ENCODE assay signal across 8 mouse cellular contexts in the genomic region with DNA sequence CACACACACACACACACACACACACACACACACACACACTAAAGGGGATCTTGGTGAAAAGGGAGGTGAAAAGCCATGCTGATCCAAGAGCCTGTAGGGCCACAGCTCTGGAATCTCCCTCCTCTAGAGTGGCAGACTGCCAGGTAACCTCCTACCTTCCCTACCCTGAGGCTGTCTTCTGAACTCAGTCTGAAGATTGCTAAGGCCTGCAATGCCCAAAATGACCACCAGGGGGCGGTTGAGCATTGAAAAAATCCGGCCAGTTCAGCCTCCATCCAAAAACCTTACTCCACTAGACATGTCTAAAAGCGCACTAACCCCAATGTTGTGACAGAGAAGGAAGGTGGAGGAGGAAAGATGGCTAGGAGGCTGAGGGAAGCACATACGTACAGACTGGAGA. TPM values are rescaled to one million over a fixed set of nuclear protein-coding genes. Genes with fewer than 3 reads are reported as not detected.
DNase-seq lines count a peak whose midpoint lies in the region; ATAC-seq and TF ChIP-seq lines count a peak whose summit lies in the region.

No protein-coding gene starts in this region.

- H3K9ac ChIP-seq in heart, embryonic 13.5 days, result peak overlapping the region; percentile 85
- no peak overlapping the region for H3K9ac ChIP-seq in liver, embryonic 13.5 days
- H3K9ac ChIP-seq in neural tube, embryonic 11.5 days (ENCODE audit: low read length), result no peak overlapping the region
- H3K9ac ChIP-seq in stomach, embryonic 16.5 days (ENCODE audit: low read length), result peak overlapping the region; percentile 65; the same call in 1 of the 2 replicates

- H3K79me3 ChIP-seq in C2C12 (ENCODE audit: low read depth), result no peaks in the 10 kb centered on the region

- H3K4me1 ChIP-seq in heart, embryonic 13.5 days, result peaks cover 80% of the 10 kb centered on the region
- H3K4me1 ChIP-seq in liver, embryonic 13.5 days (replicated peaks), result peaks cover 88% of the 10 kb centered on the region
- H3K4me1 ChIP-seq in neural tube, embryonic 11.5 days (ENCODE audit: control insufficient read depth, insufficient read depth, low read length), result peaks cover 36% of the 10 kb centered on the region
- H3K4me1 ChIP-seq in stomach, embryonic 16.5 days (ENCODE audit: control insufficient read depth, insufficient read depth, low read length), result peaks cover 69% of the 10 kb centered on the region

- DNase-seq in brain, embryonic 14.5 days (ENCODE audit: low read depth), result peak; percentile 94
- peak; percentile 86 for DNase-seq in fibroblast of lung, adult 2 months (ENCODE audit: low read depth)
- DNase-seq in kidney, postnatal 14 days, result peak; percentile 95
- DNase-seq in liver, embryonic 13.5 days, result peak; percentile 81
- DNase-seq in neural tube, embryonic 11.5 days (ENCODE audit: low spot score), result peak; percentile 91

- no peak overlapping the region for H3K4me3 ChIP-seq in C2C12 (ENCODE audit: insufficient read depth, poor library complexity, severe bottlenecking)
- 0 out of 2 replicates have a peak overlapping the region, but pooled peaks have one; percentile 2 for H3K4me3 ChIP-seq in heart, embryonic 13.5 days
- H3K4me3 ChIP-seq in liver, embryonic 13.5 days (replicated peaks), result no peak overlapping the region
- H3K4me3 ChIP-seq in neural tube, embryonic 11.5 days (ENCODE audit: low read depth, low read length), result no peak overlapping the region
- H3K4me3 ChIP-seq in stomach, embryonic 16.5 days (replicated peaks; ENCODE audit: low read length), result no peak overlapping the region

- H3K79me2 ChIP-seq in C2C12 (ENCODE audit: control insufficient read depth, insufficient read depth), result no peaks in the 10 kb centered on the region

- peak overlapping the region; percentile 18 for H3K4me2 ChIP-seq in heart, embryonic 13.5 days
- H3K4me2 ChIP-seq in liver, embryonic 13.5 days, result no peak overlapping the region
- H3K4me2 ChIP-seq in neural tube, embryonic 11.5 days (ENCODE audit: low read depth), result no peak overlapping the region
- peak overlapping the region; percentile 80; the same call in 1 of the 2 replicates for H3K4me2 ChIP-seq in stomach, embryonic 16.5 days (ENCODE audit: low read depth, low read length)

- peak overlapping the region; percentile 62; the same call in 1 of the 2 replicates for H3K27ac ChIP-seq in heart, embryonic 13.5 days (replicated peaks)
- H3K27ac ChIP-seq in liver, embryonic 13.5 days, result peak overlapping the region; percentile 2; the same call in 1 of the 2 replicates
- H3K27ac ChIP-seq in neural tube, embryonic 11.5 days (ENCODE audit: low read depth, low read length), result peak overlapping the region; percentile 68; the same call in 1 of the 2 replicates
- peak overlapping the region; percentile 99 for H3K27ac ChIP-seq in stomach, embryonic 16.5 days (ENCODE audit: low read length)

- no peak overlapping the region for H3ac ChIP-seq in C2C12 (ENCODE audit: control insufficient read depth, insufficient read length, low read depth)

- no peaks in the 10 kb centered on the region for H3K27me3 ChIP-seq in C2C12 (ENCODE audit: control insufficient read depth, insufficient read depth, insufficient read length)
- H3K27me3 ChIP-seq in heart, embryonic 13.5 days (replicated peaks), result no peaks in the 10 kb centered on the region
- peaks cover 17% of the 10 kb centered on the region for H3K27me3 ChIP-seq in liver, embryonic 13.5 days
- H3K27me3 ChIP-seq in neural tube, embryonic 11.5 days (ENCODE audit: control insufficient read depth, insufficient read depth, low read length), result no peaks in the 10 kb centered on the region
- no peaks in the 10 kb centered on the region for H3K27me3 ChIP-seq in stomach, embryonic 16.5 days (ENCODE audit: control insufficient read depth, insufficient read depth, low read length)

- H3K36me3 ChIP-seq in C2C12 (ENCODE audit: control insufficient read depth, insufficient read depth), result no peaks in the 10 kb centered on the region
- H3K36me3 ChIP-seq in heart, embryonic 13.5 days, result no peaks in the 10 kb centered on the region
- H3K36me3 ChIP-seq in liver, embryonic 13.5 days, result no peaks in the 10 kb centered on the region
- no peaks in the 10 kb centered on the region for H3K36me3 ChIP-seq in neural tube, embryonic 11.5 days (ENCODE audit: control insufficient read depth, insufficient read depth, low read length)
- H3K36me3 ChIP-seq in stomach, embryonic 16.5 days (ENCODE audit: control insufficient read depth, insufficient read depth, low read length), result no peaks in the 10 kb centered on the region

- TF ChIP-seq POLR2A in brain, embryonic 14.5 days (IDR thresholded peaks at IDR 0.05; ENCODE audit: borderline replicate concordance, extremely low read depth, insufficient read depth, insufficient read length, poor library complexity, severe bottlenecking), result no peak

- under 1% methylated on average over 4 of the region's 4 CpGs for WGBS in heart, embryonic 13.5 days
- under 1% methylated on average over 4 of the region's 4 CpGs for WGBS in liver, embryonic 13.5 days (ENCODE audit: insufficient replicate concordance)
- under 1% methylated on average over 4 of the region's 4 CpGs for WGBS in neural tube, embryonic 11.5 days
- WGBS in stomach, embryonic 16.5 days, result 0% methylated on average over 4 of the region's 4 CpGs

- no peak for ATAC-seq in heart, embryonic 13.5 days (ENCODE audit: extremely low read depth, insufficient number of reproducible peaks, low FRiP score, low TSS enrichment)
- ATAC-seq in liver, embryonic 13.5 days (ENCODE audit: low read depth), result peak; percentile 8; the same call in 1 of the 2 replicates
- ATAC-seq in neural tube, embryonic 11.5 days (ENCODE audit: insufficient read depth, low FRiP score, low TSS enrichment), result no peak
- no peak for ATAC-seq in stomach, embryonic 16.5 days (ENCODE audit: insufficient read depth, low FRiP score)

- TF ChIP-seq CTCF in C2C12 (IDR thresholded peaks at IDR 0.05; ENCODE audit: control insufficient read depth, insufficient read depth, insufficient read length), result peak; percentile 62
- peak; percentile 98 for TF ChIP-seq CTCF in brain, embryonic 14.5 days (IDR thresholded peaks at IDR 0.05; ENCODE audit: borderline replicate concordance, extremely low read depth, insufficient read depth, insufficient read length)

- H3K9me3 ChIP-seq in heart, embryonic 13.5 days, result no peaks in the 10 kb centered on the region
- no peaks in the 10 kb centered on the region for H3K9me3 ChIP-seq in liver, embryonic 13.5 days (replicated peaks)
- H3K9me3 ChIP-seq in neural tube, embryonic 11.5 days (ENCODE audit: control insufficient read depth, low read length), result no peaks in the 10 kb centered on the region
- H3K9me3 ChIP-seq in stomach, embryonic 16.5 days (replicated peaks; ENCODE audit: control insufficient read depth, low read length), result no peaks in the 10 kb centered on the region

TF ChIP-seq in C2C12, 6 proteins besides CTCF, POLR2A, EP300 and RAD21:
- TF ChIP-seq MAX (IDR thresholded peaks at IDR 0.05) (no peak), FOSL1 (IDR thresholded peaks at IDR 0.05; ENCODE audit: insufficient read depth, low read length, poor library complexity, severe bottlenecking) (no peak), USF1 (IDR thresholded peaks at IDR 0.05; ENCODE audit: low read depth) (no peak), CEBPB (IDR thresholded peaks at IDR 0.05; ENCODE audit: low read depth) (no peak), MYOG (IDR thresholded peaks at IDR 0.05; ENCODE audit: control insufficient read depth, extremely low read depth, insufficient read length) (no peak), MYOD1 (IDR thresholded peaks at IDR 0.05; ENCODE audit: control insufficient read depth, insufficient read length, low read depth) (no peak)
TF ChIP-seq in C2C12: peak in this region for 0.

RNA-seq across cellular contexts. Expression of a gene that starts 25.0 kb away (rescaled TPM):
- polyA plus RNA-seq in C2C12 (2012; fragmentation: generic; extraction: Trizol), result 2,542 TPM
- polyA plus RNA-seq in brain, embryonic 14.5 days (2012; rRNA removed), result 1,831 and 2,420 TPM in 2 replicates
- polyA plus RNA-seq in heart, embryonic 13.5 days (2015; fragmentation: Nextera tagmentation; extraction: Ambion mirVana), result 929 and 934 TPM in 2 replicates
- polyA plus RNA-seq in liver, embryonic 13.5 days (2015; fragmentation: Nextera tagmentation; extraction: Ambion mirVana), result 1,483 and 1,688 TPM in 2 replicates
- polyA plus RNA-seq in neural tube, embryonic 11.5 days (2014; fragmentation: Nextera tagmentation; extraction: Ambion mirVana), result 2,926 and 3,268 TPM in 2 replicates
- 1,914 and 2,170 TPM in 2 replicates for polyA plus RNA-seq in stomach, embryonic 16.5 days (2015; fragmentation: Nextera tagmentation; extraction: Ambion mirVana)

Comparison
In these comparisons a context has a peak if more than half of its experiments do, and no peak if none do; other contexts are left out.
1. H3K27ac ChIP-seq: peak in every context shown above with its lines; median percentile 99 in stomach, embryonic 16.5 days; 68 in neural tube, embryonic 11.5 days; 62 in heart, embryonic 13.5 days; 2 in liver, embryonic 13.5 days.
2. H3K4me2 ChIP-seq: peak in heart, embryonic 13.5 days (single experiment) and stomach, embryonic 16.5 days (single experiment); none in liver, embryonic 13.5 days (single experiment) and neural tube, embryonic 11.5 days (single experiment).
3. H3K9ac ChIP-seq: peak in heart, embryonic 13.5 days (single experiment) and stomach, embryonic 16.5 days (single experiment); none in liver, embryonic 13.5 days (single experiment) and neural tube, embryonic 11.5 days (single experiment).
4. Peak in every context shown above with its lines, with median percentiles within 50 percentile points of each other: DNase-seq.